22 mouse cellular contexts compared by ENCODE assay signal in the genomic region with DNA sequence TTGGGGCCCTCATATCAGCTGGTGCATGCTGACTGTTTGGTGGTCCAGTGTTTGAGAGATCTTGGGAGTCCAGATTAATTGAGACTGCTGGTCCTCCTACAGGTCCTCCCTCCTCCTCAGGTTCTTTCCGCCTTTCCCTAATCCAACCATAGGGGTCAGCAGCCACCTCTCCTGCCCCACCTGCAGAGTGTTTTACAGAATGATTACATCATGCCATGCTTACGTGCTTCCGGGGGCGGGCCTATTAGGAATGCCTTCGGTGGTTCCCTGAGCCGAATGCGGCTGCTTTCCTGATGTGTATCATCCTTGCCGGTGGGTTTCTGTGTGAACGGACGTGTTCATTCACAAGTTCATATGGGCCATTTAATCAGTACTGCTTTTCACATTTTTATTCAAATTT.
"Had no signal": no experiment of that assay in that cellular context is flagged by ENCODE, and none has a peak within 500 bp of the region (broad histone marks: within the 10 kb centered on the region; RNA-seq: fewer than 3 reads in every experiment).

No protein-coding gene starts in this region.

- ATAC-seq: liver, embryonic 12.5 days; midbrain, embryonic 13.5 days; midbrain, embryonic 16.5 days had no signal

- H3K4me3 ChIP-seq: left cerebral cortex, adult 2 months; limb, embryonic 13.5 days; liver, embryonic 12.5 days; liver, embryonic 15.5 days; lung, embryonic 15.5 days; megakaryocyte, embryonic 14.5 days; midbrain, embryonic 10.5 days; midbrain, embryonic 13.5 days; myocyte; neural tube, embryonic 13.5 days had no signal

- H3K4me1 ChIP-seq: liver, embryonic 12.5 days; liver, embryonic 15.5 days; lung, embryonic 15.5 days; megakaryocyte, embryonic 14.5 days; midbrain, embryonic 13.5 days had no signal

- H3K9ac ChIP-seq: limb, embryonic 13.5 days; liver, embryonic 12.5 days; liver, embryonic 15.5 days; lung, embryonic 15.5 days; midbrain, embryonic 13.5 days; neural tube, embryonic 13.5 days had no signal

- H3K27me3 ChIP-seq: limb, embryonic 13.5 days; liver, embryonic 12.5 days; liver, embryonic 15.5 days; lung, embryonic 15.5 days; megakaryocyte, embryonic 14.5 days; midbrain, embryonic 13.5 days; neural tube, embryonic 13.5 days had no signal

- H3K9me3 ChIP-seq: limb, embryonic 13.5 days; liver, embryonic 15.5 days; lung, embryonic 15.5 days; midbrain, embryonic 10.5 days; midbrain, embryonic 13.5 days; neural tube, embryonic 13.5 days had no signal

- H3K27ac ChIP-seq: kidney, postnatal 0 days; left cerebral cortex, adult 2 months; limb, embryonic 13.5 days; liver, embryonic 12.5 days; liver, embryonic 15.5 days; lung, embryonic 15.5 days; midbrain, embryonic 10.5 days; midbrain, embryonic 13.5 days; neural tube, embryonic 13.5 days had no signal

- DNase-seq: kidney, adult 2 months; kidney, postnatal 25 days; layer of hippocampus, postnatal 36 days; liver; lung, adult 18-20 months; lung, postnatal 10 days; lung, postnatal 36 days; thymus, adult 2 months; thymus, postnatal 14 days; thymus, postnatal 4 days had no signal

- H3K4me2 ChIP-seq: limb, embryonic 13.5 days; liver, embryonic 12.5 days; liver, embryonic 15.5 days; lung, embryonic 15.5 days; midbrain, embryonic 13.5 days; neural tube, embryonic 13.5 days had no signal

- H3K36me3 ChIP-seq: limb, embryonic 13.5 days; liver, embryonic 12.5 days; liver, embryonic 15.5 days; lung, embryonic 15.5 days; midbrain, embryonic 10.5 days; midbrain, embryonic 13.5 days; neural tube, embryonic 13.5 days had no signal
